Mouse (Mus musculus): ENCODE data around the gene Rasgrp3. TPM values are rescaled to one million over a fixed set of nuclear protein-coding genes. Genes with fewer than 3 reads are reported as not detected.

Rasgrp3 gene
- polyA plus RNA-seq, 1 experiment from 2014 or later: 24.2 TPM

DNA sequence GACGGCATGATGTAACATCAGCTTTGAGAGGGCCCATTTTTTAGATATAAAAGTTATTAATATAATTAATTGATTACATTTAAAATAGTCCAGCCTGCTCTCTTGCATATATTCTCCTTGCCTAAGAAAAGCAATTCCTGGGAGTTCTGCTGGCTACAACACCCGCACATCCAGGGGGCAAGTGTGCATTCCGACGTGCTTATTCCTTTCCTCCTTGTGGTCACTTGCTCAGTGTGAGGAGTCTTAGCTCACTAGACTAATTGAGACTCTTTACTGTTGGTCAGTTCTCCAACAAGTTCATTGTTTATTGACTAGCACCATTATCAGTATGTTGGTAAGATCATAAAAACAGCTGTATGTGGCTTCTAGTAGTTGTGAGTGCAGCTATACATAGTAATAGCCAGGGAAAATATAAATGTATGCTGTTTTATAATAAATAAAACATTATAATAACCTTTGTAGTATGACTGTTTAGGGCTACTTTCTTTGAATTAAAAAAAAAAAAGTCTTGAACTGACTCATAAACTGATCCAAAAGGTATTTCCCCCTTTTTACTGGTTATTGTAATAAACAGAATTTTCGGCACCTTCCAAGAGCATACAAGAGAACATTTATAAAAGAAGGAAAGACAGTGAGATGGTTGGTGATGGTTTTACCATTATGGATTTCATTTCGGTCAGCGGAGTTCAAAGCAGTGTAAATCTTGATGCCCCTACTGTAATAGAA lies 35.4 kb downstream of the Rasgrp3 start:
- no peaks in the 10 kb centered on the region for H3K27me3 ChIP-seq
- POLR2A ChIA-PET: no interaction called here
- CTCF ChIA-PET: interaction anchor here (1.3 kb wide), 1 partner anchor 17 kb away, joined by 4 read pairs; no protein-coding TSS in a partner anchor
- in situ Hi-C loops (cut with MboI; ENCODE audit: low pct_unique_long_range_greater_than_20kb): no loop called here
- DNase-seq (ENCODE audit: low read depth, low spot score) (no peak), ATAC-seq (peak; percentile 88)
- peak; percentile 7 for TF ChIP-seq CTCF (IDR thresholded peaks at IDR 0.05)

DNA sequence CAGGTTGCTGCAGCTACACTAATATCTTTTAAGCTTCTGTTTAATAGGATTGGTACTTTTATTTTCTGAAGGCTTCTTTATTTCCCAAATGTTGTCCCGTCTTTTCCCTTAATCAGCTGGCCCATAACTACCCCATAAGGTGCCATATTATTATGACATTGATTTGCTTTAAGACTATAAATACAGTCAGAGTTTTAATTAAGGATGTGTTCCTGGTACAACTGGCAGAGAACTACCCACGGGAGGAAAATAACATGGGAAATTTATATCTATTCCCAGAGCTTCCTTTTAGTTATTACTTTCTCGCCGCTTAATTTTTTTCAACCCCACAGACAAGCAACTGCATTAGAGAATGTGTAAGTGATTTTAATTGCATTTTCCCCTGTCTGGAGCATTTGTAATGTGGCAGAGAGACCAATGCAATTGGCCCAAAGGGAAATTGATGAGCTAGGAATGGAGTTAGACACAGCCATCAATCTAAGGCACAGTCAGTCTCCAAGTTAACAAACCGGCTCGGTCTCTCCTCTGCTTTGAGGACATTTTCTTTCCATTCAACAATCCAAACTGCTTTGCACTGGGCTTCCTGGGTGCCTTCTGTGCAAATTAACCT lies 36.1 kb downstream of the Rasgrp3 start:
- CTCF ChIA-PET: interaction anchor here (1.3 kb wide), 1 partner anchor 16 kb away, joined by 4 read pairs; no protein-coding TSS in a partner anchor
- no peak for DNase-seq (ENCODE audit: low read depth, low spot score)
- POLR2A ChIA-PET: no interaction called here
- no peak for ATAC-seq
- no peak for TF ChIP-seq CTCF (IDR thresholded peaks at IDR 0.05)
- in situ Hi-C loops (cut with MboI; ENCODE audit: low pct_unique_long_range_greater_than_20kb): no loop called here
- H3K27me3 ChIP-seq: no peaks in the 10 kb centered on the region

DNA sequence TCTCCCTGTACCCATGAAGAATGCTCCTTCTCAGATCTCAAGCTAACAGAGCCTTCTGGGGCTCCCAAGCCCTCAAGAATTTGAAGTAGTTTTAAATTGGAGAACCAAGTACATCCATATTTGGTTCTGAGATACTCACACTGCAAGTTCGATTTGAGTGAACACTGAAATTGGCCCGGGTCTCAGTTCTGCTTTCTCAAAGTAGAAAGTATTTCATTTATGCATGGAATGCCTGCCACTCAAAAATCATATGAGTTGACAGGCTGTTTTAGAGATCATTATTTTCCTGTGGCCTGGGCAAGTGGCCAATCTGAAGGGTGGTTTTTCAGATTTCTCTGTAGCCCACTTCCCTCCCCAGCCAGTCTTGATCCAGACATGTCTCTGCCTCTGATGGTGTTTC lies 36.7 kb downstream of the Rasgrp3 start:
- no peaks in the 10 kb centered on the region for H3K27me3 ChIP-seq
- in situ Hi-C loops (cut with MboI; ENCODE audit: low pct_unique_long_range_greater_than_20kb): no loop called here
- no peak for TF ChIP-seq CTCF (IDR thresholded peaks at IDR 0.05)
- CTCF ChIA-PET: no interaction called here
- DNase-seq (ENCODE audit: low read depth, low spot score) (no peak), ATAC-seq (no peak)
- POLR2A ChIA-PET: no interaction called here

DNA sequence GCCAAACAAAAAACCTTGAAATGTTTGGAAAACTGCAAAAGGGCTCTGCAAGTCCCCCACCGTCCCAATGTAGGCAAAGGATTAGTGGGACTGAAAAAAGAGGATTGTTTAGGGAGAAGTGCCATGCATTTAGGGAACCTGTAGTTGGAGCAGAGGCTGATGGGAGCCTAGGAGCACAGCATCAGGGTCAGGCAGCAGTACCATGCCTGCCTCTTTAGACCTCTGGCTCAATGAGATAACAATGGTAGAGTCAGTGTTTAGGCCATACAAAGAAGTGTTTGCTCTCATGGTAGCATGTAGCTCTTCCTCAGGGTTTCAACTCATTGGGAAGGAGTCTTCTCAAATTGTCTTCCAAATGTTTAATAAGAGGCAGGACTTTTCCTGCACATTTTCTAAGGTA lies 40.3 kb downstream of the Rasgrp3 start:
- ATAC-seq: no peak
- in situ Hi-C loops (cut with MboI; ENCODE audit: low pct_unique_long_range_greater_than_20kb): no loop called here
- no peak for DNase-seq (ENCODE audit: low read depth, low spot score)
- no peak for TF ChIP-seq CTCF (IDR thresholded peaks at IDR 0.05)
- POLR2A ChIA-PET: no interaction called here
- CTCF ChIA-PET: interaction anchor here (1.3 to 1.4 kb wide), 2 partner anchors 10 to 38 kb away, joined by 5 to 6 read pairs; no protein-coding TSS in a partner anchor
- H3K27me3 ChIP-seq: no peaks in the 10 kb centered on the region

DNA sequence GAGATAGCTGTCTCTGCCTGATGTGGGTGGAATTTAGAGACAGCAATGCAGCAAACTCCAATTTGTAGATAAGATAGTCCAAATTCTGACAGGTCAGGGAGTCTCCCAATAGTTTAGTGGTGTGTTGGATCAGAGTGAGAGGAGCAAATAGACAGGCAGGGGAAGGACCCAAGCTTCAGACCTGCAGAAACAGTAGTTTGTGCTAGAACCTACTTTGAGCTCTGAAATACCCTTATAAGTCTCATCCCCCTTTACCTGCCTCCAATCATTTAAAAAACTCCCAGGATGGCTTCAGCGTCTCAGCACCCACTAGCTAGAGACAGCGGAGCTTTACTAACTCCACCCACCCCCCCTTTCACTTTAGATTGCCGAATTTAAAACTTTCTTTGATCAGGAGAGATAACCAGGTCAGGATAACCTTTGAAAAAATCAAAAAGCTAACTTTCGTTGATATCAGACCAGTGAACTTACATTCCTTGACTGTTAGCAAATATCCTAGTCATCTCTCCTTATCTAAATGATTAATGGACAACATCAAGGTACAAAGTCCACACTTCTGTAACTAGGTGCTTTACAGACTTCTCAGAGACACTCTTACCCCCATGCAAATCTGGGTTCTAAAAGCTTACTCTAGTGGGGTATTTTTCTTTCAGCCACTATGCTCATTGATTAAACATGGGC lies 41.2 kb downstream of the Rasgrp3 start:
- DNase-seq (ENCODE audit: low read depth, low spot score) (no peak), ATAC-seq (no peak)
- H3K27me3 ChIP-seq: no peaks in the 10 kb centered on the region
- CTCF ChIA-PET: interaction anchor here (1.1 to 1.5 kb wide), 5 partner anchors 10 to 70 kb away, joined by 3 to 6 read pairs (median 3); no protein-coding TSS in a partner anchor
- in situ Hi-C loops (cut with MboI; ENCODE audit: low pct_unique_long_range_greater_than_20kb): no loop called here
- no peak for TF ChIP-seq CTCF (IDR thresholded peaks at IDR 0.05)
- POLR2A ChIA-PET: interaction anchor here (0.7 kb wide), 1 partner anchor 11 kb away, joined by 4 read pairs; no protein-coding TSS in a partner anchor

DNA sequence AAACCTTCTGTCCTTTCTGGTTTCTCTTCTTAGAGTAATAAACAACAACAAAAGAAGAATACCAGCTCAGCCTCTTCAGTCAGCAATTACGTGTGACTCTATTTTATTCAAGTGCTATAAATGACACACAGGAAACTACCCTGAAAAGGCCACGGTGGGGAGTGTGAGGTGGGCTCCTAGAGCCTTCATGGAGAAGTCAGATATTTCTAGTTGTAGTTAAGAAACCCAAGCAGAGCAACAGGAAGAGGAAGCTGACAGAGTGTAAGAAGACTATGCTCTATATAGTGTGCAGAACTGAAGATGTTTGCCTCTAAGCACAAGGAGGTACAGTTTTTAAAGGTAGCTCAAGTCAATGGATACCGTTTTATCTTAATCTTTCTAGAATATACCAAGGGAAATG lies 42.0 kb downstream of the Rasgrp3 start:
- in situ Hi-C loops (cut with MboI; ENCODE audit: low pct_unique_long_range_greater_than_20kb): no loop called here
- TF ChIP-seq CTCF (IDR thresholded peaks at IDR 0.05): no peak
- H3K27me3 ChIP-seq: no peaks in the 10 kb centered on the region
- DNase-seq (ENCODE audit: low read depth, low spot score): no peak
- ATAC-seq: no peak
- ChIA-PET CTCF (interaction anchor here (0.9 to 1.5 kb wide), 4 partner anchors 13 to 71 kb away, joined by 3 read pairs; no protein-coding TSS in a partner anchor), POLR2A (no interaction called here)

DNA sequence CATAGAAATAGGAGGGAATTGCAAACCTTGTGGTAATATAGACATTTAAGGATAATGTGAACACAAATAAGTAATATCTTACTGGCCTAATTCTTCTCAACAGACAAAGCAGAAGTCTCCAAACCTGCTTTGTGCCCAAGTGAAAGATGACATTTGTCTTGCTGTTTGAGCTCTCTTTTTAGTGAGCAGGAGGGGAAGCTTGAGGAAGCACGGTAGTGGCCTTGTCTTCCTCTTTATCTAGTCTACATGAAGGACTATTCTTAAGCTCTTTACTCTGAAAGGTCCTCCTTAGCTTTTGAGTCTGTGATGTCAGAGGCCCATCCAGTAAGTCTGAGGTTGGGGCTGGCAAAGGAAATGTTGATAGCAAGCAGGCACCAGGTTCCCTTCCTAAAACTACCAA lies 43.1 kb downstream of the Rasgrp3 start:
- DNase-seq (ENCODE audit: low read depth, low spot score) (no peak), ATAC-seq (no peak)
- CTCF ChIA-PET: interaction anchor here (0.9 kb wide), 2 partner anchors 9 to 30 kb away, joined by 3 read pairs; no protein-coding TSS in a partner anchor
- H3K27me3 ChIP-seq: no peaks in the 10 kb centered on the region
- POLR2A ChIA-PET: no interaction called here
- in situ Hi-C loops (cut with MboI; ENCODE audit: low pct_unique_long_range_greater_than_20kb): no loop called here
- TF ChIP-seq CTCF (IDR thresholded peaks at IDR 0.05): no peak

DNA sequence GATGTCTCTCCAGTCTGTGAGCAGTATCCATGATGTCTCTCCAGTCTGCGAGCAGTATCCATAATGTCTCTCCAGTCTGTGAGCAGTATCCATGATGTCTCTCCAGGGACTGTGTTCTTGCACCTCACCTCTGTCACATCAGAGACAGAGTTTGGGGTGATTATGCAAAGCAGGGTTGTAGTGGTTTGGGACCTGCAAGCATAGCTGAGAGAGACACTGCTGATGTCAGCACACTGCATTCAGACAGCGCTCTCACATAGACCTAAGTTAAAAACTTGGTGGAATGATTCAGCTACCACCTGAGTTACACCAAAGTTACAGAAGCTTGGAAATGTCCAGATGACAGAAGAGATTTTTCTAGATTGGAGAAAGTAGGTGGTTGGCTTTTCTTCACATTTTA lies 44.0 kb downstream of the Rasgrp3 start:
- DNase-seq (ENCODE audit: low read depth, low spot score) (no peak), ATAC-seq (no peak)
- no peak for TF ChIP-seq CTCF (IDR thresholded peaks at IDR 0.05)
- ChIA-PET POLR2A (no interaction called here), CTCF (interaction anchor here (0.9 kb wide), 1 partner anchor 9 kb away, joined by 3 read pairs; no protein-coding TSS in a partner anchor)
- H3K27me3 ChIP-seq: no peaks in the 10 kb centered on the region
- in situ Hi-C loops (cut with MboI; ENCODE audit: low pct_unique_long_range_greater_than_20kb): no loop called here

DNA sequence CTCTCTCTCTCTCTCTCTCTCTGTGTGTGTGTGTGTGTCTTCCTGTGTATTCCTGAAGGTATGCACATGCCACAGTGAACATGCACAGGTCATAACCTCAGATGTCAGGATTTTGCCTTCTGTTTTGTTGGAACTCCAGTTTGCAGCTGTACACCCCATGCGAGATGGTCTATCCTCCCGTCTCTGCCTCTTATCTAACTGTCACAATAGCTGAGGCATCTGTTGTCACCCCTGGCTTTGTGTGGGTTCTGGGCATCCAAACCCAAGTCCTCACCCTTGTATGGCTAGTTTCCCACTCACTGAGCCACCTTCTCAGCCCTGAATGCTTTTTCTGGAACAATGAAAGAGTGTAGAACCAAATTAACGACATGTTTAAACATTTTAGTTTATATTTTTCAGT lies 44.7 kb downstream of the Rasgrp3 start:
- ATAC-seq (no peak), DNase-seq (ENCODE audit: low read depth, low spot score) (no peak)
- ChIA-PET POLR2A (no interaction called here), CTCF (no interaction called here)
- H3K27me3 ChIP-seq: no peaks in the 10 kb centered on the region
- in situ Hi-C loops (cut with MboI; ENCODE audit: low pct_unique_long_range_greater_than_20kb): no loop called here
- no peak for TF ChIP-seq CTCF (IDR thresholded peaks at IDR 0.05)

DNA sequence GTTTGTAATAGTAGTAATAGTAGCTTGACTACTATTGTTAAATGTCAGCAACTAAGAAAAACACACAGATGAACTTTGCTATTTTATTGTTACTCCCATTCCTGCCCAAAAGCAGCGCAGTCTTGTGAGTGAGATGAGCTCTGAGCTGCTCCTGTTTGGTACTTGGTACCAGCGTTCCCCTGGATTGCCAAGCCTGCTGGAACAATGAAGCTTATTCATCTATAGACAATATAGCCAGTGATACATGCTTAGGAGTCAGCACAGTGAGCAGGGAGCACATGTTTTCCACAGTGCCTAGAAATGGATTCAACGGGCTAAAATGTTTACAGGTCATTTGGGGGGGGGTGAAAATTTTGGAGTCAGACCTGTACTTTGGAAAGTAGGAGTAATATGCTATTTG lies 50.5 kb downstream of the Rasgrp3 start:
- DNase-seq (ENCODE audit: low read depth, low spot score) (no peak), ATAC-seq (no peak)
- no peak for TF ChIP-seq CTCF (IDR thresholded peaks at IDR 0.05)
- POLR2A ChIA-PET: no interaction called here
- H3K27me3 ChIP-seq: no peaks in the 10 kb centered on the region
- CTCF ChIA-PET: interaction anchor here (1.4 kb wide), 1 partner anchor 10 kb away, joined by 6 read pairs; no protein-coding TSS in a partner anchor
- in situ Hi-C loops (cut with MboI; ENCODE audit: low pct_unique_long_range_greater_than_20kb): no loop called here

DNA sequence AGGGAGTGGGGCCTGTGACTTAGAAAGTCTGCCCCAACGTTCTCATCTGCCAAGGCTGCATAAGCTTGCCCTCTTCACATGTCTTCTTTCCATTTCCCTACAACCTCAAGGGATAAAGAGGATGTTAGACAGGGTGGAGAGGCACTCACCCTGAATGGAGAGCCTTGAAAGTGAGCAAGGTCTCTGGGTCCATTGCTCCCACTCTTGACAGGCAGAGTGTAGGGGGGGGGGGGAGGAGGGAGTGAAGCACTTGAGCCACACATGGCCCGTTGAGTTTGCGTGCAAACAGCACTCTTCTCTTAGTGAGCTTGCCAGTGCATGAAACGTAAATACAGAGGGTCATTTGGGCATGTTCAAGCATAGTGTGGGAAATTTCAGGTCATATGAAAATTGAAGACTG lies 59.5 kb downstream of the Rasgrp3 start:
- H3K27me3 ChIP-seq: no peaks in the 10 kb centered on the region
- ATAC-seq (no peak), DNase-seq (ENCODE audit: low read depth, low spot score) (no peak)
- ChIA-PET CTCF (interaction anchor here (1.1 to 1.2 kb wide), 2 partner anchors 12 to 57 kb away, joined by 3 to 4 read pairs; partner anchors contain the start of gene Fam98a), POLR2A (no interaction called here)
- in situ Hi-C loops (cut with MboI; ENCODE audit: low pct_unique_long_range_greater_than_20kb): no loop called here
- TF ChIP-seq CTCF (IDR thresholded peaks at IDR 0.05): no peak
